Mouse (Mus musculus): Measurements from ENCODE around the gene Bmt2.

DNA sequence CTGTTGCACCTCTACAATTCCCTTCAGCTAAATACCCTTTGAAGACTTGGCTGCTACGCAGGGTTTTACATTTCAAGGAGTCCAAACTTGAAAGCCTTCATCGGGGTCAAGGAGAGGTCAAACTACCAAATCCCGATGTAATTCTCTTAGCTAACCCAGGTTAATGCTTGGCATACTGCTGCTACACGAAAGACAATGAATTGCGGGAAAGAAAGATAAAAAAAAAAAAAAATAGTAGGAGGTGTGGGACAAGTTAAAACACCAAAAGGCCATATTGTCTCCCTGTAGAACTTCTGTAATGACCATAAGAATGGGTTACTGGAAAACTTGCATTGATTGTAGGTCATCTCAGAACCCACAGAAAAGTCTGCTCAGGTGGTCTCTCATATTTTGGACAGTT lies 583 bp upstream of the Bmt2 start:
- TF ChIP-seq POLR2A (IDR thresholded peaks at IDR 0.05; ENCODE audit: low read depth, low read length) (no peak; the same call in 1 of the 2 replicates), CTCF (IDR thresholded peaks at IDR 0.05; ENCODE audit: extremely low read depth, insufficient read depth, insufficient read length, insufficient replicate concordance) (no peak)

All from spleen, adult 2 months (tissue).